Mouse (Mus musculus): ENCODE measurements at regions not wholly inside any gene's neighbourhood (a gene's known extent, or its start where the extent isn't known, plus 50 kb on each side); places are given as distances from the start of the nearest gene placed in this dataset.

DNA sequence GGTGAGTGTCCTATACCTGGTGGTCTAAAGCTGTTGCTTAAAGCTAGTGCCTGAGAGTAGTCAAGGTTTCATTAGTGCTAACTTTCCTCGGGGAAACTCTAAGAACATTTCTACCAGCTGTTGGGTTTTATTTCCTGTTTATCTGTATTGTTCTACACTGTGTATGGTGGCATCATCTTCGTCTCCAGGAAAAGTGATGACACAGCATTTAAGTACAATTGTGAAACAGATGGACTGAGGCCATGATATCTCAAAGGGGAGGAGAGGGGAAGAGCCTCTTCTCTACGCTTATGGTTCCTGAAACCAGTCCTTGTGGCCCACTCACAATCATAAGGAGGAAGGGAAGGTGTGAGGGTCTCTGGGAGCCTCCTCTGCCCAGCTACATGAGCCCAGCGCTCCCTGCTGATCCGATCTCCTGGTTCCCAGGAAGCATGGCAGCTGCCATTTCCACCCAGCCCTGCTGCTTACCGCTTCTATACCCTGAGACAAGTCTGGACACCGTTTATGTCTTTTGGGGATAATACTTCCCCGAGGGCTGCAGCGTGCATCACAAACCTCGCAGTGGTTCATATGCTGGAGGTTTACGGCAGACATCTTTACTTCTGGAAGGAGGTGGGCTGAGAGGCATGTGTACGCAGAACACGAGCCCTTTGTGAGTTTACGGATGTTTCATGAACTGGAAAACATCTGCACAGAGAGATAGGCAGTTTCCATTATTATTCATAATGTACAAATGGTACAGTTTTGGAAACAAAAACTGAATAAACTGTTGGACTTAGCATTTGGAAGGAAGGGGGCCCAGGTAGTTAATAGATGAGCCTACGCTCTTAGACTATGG lies 189.6 kb downstream of the Fam43a start:
- no peak for TF ChIP-seq CTCF (IDR thresholded peaks at IDR 0.05; ENCODE audit: extremely low read depth, insufficient read depth, insufficient read length, insufficient replicate concordance)
- TF ChIP-seq POLR2A (IDR thresholded peaks at IDR 0.05; ENCODE audit: low read depth, low read length) = no peak

Measured in spleen, adult 2 months (tissue).